Mouse (Mus musculus) lung, adult 18-20 months (tissue): Measurements from ENCODE around the gene Rps6kc1.

Source experiments
- DNase-seq, 2 experiments: peaks; one replicate each; pipeline ENCODE4 v3.0.0; 2022; ENCODE audit warnings: mixed read lengths in 2 of 2

The Rps6kc1 gene

DNA sequence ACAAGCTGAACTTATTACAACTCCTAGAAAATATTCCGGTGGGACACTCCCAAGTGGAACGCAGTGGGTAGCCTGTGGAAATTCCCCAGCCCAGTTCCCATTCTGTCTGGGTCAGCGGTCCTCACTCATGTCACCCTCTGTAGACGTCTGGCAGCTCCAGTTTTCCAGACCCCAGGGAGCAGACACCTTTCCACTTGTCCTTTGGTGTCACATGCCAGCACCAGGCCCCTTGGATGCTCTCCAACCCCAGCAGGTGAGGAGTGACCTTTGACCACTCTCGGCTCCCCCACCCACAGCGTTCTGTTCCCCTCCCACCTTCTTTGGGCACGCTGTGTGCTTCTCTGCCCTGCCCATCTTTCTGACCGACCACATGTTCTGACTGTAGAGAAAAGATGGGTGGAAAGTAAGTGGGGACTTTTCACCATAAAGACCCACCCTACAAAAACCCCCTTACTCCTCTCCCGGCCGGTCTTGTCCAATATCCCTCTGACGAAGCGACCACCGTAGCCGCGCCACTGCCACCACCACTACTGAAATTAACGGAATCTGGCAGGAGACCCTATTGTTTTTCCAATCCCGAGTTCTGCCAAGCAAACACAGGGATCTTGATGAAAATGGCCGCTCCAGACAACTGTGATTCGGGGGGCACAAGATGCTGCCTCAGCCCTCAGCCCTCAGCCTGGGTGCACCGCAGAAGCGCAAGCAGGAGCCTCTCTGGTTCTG lies 246.6 kb downstream of the Rps6kc1 start:
- DNase-seq: no peak

DNA sequence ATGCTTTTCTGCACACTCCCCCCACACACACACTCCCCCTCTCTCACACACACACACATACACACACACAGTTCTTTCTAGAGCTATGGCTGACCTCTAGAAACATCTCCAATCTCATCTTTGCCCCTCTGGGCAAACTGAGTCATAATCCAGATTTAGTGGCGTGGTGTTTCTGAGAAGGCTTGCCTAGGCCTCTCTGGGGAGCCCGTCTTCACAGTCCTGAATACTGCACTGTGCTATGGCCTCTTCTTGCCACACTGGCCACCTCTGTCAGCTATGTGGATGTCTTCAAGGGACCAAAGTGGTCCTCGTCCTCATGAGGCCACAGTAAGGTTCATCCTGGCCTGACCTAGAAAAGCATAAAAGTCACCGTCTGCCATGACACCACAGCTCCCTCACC lies 247.6 kb downstream of the Rps6kc1 start:
- no peak for DNase-seq

DNA sequence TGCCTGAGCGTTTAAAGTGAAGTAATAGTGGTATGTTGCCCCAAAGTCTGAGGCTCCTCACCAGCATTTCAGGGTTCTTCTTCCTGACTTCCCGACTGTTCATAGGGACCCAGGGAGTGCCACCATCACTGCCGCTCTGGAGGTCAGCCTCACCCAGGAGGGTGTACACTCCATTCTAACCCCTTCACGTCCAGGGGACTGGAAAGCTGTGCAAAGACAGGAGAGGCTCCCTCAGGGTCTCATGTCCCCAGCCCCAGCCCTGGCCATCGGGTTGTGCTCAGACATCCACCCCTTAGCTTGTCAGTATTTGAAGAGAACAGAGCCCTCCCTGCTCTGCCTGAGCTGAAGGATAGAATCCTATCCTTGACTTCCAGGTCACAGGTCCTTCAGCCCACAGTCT lies 248.8 kb downstream of the Rps6kc1 start:
- DNase-seq: no peak

DNA sequence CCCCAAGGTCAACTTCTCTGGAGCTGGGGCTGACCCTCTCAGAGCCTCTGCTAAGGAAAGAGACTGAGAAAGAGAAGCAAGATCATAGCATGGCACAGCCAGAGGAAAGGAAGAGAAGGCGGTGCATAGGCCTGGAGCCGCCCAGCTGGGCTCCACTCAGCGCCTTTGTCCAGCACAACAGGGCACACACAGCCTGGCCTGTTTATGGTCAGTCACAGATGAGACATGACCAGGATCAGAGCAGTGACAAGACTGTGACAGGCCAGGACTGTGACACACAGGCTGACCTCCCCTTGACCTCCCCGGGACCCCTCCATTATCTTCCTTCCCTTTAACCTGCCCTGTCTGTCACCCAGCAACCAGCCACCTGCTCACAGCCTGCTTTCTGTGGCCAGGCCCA lies 249.8 kb downstream of the Rps6kc1 start:
- no peak for DNase-seq

DNA sequence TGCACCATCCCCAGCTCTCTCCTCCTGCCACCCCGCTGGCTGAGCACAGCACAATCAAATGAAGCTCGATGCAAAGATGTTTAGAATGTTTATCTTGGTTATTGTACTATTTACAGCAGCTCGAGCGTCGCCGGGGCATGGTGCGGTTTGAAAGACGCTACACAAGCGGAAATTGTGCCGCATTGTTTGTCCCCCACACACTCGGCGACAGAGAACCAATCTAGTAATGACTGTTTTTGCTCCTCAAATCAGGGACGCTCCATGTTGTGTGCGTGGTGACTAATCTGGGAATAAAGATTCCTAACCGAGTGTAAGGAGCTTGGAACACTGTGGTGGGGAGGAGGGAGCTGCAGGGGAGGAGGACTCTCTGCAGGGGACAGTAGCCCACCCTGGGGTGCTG lies 250.3 kb downstream of the Rps6kc1 start:
- no peak for DNase-seq

DNA sequence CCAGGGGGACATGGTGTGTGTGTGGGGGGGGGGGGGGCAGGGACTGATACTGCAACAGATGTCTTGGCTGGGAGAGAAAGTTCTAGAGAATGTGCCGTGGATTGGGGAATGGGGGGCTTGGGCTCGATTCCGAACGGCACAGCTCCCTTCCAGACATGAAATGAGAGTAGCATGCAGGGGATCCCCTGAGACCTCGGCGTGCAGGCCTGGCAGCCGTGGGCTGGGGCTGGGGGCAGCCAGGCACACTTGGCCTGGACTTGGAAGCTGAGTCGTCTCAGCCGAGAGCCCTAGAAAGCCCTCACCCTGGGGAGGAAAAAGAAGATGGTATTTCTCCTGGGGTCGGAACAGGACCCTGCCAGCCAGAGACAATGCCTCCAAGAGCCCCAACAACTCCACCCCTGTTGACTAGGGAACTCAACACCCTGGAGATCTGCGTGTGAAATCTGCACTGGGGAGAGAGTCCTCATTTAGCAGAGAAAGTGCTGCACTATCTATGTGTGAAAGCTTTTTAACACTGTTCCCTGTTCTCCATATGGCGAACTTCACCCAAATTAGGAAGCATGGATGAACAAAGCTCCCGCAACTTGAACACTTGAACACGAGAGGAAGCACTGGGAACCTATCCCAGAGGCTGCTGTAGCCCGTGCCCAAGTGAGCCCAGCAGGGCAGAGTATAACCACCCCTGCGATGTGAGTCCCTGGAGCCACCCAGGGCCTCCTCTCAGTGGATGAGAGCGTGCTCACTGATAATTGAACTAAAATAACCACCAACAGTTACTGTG lies 251.7 kb downstream of the Rps6kc1 start:
- DNase-seq: no peak

DNA sequence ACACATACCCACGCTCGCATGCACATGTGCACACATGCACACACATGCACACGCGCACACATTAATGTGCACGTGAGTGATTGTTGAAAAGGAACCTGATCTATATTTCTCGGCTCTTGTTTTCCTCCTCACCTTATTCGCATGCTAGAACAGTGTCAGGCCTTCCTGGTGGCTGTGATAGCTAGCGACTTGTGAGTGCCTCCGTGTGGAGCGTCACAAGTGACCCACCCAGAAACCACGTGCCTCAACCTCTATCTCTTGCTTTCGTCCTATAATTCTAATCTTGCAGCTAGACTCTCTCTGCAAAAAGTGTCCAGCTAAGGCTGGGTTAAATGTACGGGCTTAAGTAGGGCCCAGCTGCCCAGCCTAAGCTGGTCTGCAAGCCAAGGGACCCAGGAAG lies 253.3 kb downstream of the Rps6kc1 start:
- DNase-seq: no peak

DNA sequence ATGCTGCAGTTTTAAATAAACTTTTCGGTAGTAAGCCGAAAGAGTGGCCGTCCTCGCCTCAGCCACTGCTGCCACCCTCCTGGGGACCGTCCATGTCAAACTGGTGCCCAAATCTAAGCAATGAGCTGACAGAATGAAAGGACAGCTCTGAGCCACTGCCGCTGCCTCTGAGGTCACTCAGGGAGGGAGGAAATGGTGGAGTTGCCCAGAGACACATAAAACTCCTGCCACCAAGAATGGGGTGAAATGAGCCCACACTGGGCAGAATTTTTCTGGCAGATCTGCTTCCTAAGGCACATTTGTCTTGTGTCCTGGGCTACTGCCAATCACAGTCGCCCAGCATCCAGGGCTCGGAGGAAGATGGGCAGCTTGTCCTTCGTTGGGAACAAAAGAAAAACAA lies 255.5 kb downstream of the Rps6kc1 start:
- no peak for DNase-seq

DNA sequence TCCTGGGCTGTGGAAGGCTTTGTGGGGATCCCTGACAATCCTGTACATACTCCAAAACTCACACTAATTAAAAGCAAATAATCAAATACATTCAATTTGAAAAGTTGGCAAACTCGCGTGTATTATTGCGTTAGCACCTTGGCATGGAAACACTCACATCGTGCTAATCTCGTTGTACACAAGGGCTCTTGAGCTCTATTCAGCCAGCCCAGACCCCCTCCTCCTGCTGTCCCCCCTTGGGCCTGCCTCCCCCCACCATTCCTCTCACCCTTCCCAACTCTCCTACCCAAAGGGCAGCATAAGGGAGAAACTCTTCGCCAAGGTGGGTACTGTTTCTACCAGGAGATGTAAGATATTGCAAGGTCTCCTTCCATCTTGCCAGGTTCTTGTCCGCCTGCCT lies 255.9 kb downstream of the Rps6kc1 start:
- no peak for DNase-seq

DNA sequence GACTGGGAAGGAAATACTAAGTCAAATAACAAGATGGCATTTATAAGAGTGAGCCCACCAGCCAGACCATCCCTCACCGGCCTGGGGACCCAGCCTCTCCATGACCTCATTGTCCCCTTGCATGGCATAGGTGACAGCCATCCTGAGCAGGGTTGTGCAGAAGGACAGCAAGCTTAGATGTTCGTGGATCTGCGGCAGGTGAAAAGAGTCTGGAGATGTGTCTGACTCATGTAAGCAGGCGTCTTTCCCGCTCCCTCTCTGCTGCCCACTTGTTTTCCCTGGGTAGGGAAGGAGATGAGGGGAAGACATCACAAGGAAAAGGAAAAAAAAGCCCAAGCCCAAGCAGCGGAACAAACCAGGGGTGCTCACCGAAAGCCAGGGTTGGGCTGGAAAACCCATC lies 256.5 kb downstream of the Rps6kc1 start:
- no peak for DNase-seq

DNA sequence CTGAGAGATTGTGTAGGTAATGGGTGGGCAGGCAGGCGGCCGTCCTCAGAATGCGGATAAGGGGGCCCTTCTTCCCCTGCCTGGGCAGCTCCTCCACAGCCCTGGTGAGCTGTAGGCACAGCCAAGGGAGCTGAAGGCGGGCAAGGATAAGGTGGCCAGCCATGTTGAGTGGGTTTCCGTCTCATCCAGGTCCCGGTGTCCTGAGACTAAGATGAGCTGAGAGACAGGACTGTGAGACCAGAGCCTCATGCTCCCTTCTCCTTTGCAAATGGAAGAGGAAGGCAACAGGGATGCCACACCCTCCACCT lies 256.9 kb downstream of the Rps6kc1 start:
- DNase-seq: no peak

DNA sequence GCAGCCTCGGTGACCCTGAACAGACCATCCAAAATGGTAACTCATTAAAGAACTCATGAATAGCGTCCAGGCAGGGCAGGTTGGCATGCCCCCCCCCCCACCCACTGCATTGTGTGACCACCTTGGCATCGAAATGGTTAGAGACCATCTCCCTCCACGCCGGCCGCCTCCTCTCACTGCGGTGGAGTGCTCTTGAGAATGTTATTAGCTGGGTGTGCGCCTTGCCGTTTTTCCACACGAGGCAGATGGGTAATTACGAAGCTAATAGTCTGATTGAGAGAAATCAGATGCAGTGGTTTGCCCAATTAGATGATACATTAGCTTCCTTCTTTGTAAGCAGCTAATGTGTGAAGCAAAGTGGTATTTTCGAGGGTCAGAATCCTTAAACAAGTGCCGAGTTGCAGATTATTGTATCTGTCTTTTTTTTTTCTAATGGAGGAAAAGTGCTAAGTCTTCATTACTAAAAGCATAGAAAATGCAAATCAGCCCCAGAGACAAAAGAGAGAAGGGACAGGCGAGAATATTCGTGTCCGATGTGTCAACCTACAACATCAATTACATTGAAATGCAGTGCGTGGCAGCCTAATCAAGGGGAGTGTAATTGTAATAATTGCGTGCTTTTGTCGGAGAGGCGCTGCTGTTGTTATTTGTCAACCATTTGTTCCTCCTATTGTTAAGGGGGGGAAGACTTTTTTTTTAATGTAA lies 257.4 kb downstream of the Rps6kc1 start:
- no peak for DNase-seq

DNA sequence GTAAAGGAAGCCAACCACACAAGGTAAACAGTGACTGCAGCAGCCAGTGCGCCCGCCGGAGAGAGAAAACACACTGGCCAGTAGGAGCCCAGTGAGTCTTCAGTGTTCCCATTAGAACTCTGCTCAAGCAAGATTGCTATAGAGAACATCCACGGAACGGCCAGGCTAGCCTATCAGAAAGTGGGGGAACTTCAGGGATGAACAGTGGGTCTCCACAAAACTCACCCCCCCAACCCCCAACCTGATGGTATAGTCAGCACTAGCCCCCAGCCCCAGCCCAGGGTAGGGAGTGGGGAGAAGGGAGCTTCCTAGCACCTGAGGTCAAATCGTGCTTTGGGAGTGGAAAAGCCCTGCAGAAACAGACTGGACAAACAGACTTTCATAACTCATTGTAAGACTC lies 258.5 kb downstream of the Rps6kc1 start:
- DNase-seq: no peak
